Mouse (Mus musculus) skeletal muscle tissue, adult 2 months (tissue): ENCODE measurements around the gene Ccdc97.
"Not testable (repeated sequence)": the region's sequence is repeated elsewhere in the genome, so short reads cannot be mapped to it uniquely, and the experiment has no call there.

Experiments used
- DNase-seq: peaks from one replicate; pipeline ENCODE4 v3.0.0-alpha.2; 2012; ENCODE audit warnings: low read depth, low spot score

Gene Ccdc97

GRCm38 (mm10) chr7:25718788-25719417, at the start of gene Ccdc97:
TSS of gene Ccdc97 (minus strand) at chr7:25719088.
- peak; percentile 97 for DNase-seq

DNA sequence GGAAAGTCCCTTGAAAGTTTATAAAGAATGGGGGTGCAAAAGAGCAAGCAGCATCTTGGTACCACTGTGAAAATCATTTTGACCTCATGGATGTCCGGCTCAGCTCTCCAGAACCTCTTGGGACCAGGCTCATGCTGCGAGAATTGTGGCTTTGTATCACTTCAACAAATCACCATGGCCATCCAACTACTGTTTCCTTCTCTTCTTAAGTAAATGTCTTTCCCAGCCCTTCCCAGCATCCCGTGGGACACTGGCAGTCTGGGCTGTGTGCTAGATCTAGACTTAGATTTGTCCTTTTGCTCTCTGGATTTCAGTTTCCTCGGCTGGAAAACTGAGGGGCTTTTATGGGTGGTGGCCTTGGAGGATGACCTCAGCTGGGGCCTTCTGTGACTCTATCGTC, 49.3 kb upstream of the Ccdc97 start:
- DNase-seq = no peak

DNA sequence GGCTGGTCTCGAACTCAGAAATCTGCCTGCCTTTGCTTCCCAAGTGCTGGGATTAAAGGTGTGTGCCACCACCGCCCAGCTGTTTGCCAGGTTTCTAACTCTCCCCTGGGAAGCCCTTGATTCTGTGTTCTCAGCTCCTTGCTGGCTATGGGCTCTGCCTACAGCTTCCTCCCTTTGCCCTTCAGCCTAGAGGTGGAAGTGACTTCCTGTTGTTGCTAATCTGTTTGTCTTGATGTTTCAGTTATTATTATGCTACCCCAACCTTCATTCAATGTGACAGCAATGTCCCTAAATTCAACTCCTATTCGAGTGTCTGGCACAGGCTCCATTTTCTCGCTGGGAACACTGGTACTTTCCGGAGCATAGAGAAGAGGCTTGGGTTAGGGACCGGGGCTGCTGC, 47.2 kb upstream of the Ccdc97 start:
- DNase-seq = no peak

- DNase-seq = no peak
Observed at GRCm38 (mm10) chr7:25764221-25764620, 45.3 kb upstream of the Ccdc97 start.

DNA sequence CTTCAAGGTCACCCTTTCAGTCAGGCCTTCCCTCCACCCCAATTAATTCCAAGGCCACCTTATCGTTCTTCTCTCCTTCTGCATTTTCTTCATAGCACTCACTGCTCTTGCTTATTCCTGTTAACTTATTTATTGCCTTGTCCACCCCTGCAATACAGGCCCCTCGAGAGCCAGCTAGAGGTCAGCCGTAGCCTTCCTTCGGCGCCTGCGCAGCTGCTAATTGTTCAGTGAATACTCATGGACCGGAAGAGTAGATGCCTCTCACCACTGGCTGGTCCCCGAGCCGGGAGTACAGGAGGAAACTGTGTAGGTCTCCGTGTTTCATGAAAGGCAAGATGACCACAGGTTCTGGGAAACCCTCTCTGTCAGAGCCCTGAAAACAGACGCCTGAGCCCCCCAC, 44.8 kb upstream of the Ccdc97 start:
- no peak for DNase-seq

DNA sequence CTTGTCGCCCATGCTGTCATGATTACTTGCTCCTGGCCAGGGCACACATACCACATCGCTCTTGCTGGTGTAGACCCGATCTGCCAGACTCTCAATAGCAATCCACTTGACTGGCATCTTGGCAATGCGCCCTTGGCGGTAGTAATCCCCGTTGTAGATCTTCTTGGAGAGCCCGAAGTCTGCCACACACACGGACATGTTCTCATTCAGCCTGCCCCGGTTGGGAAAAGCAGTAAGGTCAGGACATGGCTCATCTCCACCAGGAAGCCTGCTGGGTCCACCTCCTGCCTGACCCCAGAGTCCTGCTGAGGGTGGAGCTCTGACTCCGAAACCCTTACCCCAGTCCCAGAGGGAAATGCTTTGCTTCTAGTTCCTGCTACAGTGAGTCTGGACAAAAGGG, 42.5 kb upstream of the Ccdc97 start:
- peak; percentile 65 for DNase-seq

DNA sequence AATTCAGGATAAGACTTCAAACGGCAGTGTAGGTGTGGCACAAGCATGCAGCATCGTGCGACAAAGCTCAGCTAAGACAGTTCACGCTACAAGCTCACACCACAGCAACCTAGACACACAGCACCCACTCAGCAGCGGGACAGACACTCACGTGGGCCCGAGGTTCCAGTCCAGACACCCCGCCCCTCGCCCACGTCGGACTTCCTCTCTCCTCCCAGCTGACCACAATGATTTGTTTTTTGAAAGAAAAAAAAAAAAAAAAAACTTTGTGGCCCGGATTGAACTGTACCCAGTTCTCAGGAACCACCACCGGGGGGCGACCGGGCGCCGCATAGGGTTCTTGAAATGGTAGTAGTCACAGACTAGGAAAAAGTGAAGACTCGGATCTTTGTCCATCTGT, 37.1 kb upstream of the Ccdc97 start:
- DNase-seq = peak; percentile 89

DNA sequence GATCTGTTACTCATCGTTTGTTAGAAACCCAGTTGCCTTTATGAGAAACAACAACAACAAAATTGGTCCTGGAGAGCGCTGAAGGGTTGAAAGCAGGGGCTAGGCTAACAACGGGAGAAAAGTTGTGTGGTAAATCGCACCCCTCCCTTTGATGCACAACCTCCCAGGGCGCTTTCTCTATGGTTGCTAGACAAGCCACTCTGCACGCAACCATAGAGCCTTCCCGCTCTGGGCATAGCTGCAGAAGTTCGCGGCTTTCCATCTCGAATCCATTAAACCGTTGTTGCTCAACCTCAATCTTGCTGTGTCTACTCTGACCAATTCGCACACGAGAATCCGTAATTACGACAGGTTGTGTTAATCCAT, 36.6 kb upstream of the Ccdc97 start:
- no peak for DNase-seq

DNA sequence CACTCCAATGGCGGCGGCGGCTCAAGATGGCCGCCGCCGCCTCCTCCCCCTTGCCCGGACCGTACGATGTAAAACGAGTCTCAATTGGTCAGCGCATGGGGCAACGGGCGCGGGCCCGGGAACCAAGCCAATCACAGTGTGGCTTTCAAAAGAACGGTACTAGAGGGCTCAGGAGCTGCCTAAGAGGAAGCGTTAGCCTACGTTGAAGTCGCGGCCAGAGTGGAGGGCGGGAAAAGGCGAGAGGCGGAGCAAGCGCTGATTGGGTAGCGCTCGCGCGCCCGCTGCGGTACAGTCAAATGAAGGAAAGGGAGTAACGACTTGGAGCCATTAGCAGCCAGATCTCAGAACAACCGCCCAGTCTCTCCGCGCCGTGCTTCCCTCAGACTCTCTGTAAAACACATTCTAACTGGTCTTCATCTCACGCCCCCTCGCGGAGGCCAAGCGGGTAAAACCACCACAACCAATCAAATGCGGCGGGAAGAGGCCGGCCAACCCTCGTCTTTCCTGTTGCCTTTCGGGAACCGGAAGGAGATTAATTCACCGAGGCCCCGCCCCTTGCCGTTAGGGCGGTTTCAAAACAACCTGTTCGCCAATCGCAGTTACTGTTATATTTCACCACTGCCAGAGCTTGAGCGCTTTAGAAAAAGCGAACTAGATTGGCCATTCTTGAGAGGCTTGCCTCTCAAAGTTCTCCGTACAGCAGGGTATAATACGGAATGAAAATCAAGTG, 36.0 kb upstream of the Ccdc97 start, which contains the start of gene Hnrnpul1:
Gene Hnrnpul1 (minus strand): TSS at position 20 of the 730 bp plus-strand sequence.
- DNase-seq = peak; percentile 99

DNA sequence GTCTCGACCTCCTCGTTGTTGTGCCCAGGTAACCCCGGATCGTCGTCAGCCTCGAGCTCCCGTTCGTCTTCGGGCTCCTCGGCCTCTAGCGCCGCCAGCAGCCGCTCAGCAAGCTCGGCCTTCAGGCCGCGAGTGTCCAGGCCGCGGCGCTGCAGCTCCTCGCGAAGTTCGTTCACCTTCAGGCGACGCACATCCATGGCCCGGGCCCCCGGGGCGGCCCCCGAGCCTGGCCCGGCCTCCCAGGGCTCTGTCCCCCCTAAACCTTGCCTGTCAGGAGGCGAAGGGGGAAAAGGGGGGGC, 35.5 kb upstream of the Ccdc97 start:
- no peak for DNase-seq

DNA sequence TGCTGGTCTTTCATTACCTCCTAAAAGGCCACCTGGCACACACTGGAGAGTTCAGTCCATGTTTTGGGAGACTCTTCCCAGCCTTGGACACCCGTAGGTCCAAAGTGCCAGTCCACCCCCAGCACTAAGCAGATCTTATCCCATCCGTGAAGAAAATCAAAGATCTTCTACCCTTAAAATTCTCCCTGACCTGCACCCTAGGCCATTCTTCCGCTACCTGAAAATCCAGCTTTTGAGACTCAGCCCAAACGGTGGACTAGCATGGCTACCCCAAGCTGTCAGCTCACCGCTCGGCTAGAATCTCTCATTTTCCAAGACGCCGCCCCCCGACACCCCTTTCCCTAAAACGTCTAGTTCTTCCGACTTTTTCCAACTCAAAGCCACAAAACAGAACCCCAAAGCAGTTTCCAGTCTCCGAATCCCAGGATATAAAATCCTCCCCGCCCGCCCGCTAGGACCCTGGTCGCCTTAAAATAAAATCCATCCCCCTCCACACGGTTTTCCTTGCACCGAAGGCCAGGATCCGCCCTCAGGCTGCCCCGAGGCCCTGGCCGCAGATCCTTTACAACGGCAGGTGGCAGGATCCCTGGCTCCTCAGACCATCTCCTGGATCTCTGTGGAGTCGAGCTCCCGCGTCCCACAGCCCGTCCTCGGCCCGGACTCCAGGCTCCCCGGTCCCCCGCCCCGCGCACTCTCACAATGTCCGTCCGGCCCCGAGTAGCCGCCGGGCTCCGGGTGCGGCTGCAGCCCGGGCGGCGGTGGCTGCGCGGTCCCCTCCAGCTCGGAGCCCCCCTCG, 35.0 kb upstream of the Ccdc97 start:
- DNase-seq = no peak

DNA sequence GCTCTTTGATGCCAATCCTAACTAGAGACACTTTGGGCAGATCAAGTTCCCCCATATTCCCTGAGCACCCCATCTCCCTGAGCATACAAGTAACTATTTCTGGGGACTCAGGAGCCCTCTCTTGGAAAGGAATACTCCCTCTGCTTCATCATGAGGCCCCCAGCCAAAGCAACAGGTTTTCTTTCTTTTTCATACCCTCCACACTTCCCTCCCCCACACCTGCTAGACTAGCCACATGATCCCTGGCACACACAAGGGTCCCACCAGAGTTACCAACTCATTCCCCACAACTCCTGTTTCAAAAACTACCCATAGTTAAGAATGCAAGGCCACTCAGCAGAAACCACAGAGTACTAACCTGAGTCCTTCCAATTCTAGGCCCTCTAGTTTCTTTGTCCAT, 34.2 kb upstream of the Ccdc97 start:
- DNase-seq = no peak

GRCm38 (mm10) chr7:25746844-25747243, 28.0 kb upstream of the Ccdc97 start:
- no peak for DNase-seq

DNA sequence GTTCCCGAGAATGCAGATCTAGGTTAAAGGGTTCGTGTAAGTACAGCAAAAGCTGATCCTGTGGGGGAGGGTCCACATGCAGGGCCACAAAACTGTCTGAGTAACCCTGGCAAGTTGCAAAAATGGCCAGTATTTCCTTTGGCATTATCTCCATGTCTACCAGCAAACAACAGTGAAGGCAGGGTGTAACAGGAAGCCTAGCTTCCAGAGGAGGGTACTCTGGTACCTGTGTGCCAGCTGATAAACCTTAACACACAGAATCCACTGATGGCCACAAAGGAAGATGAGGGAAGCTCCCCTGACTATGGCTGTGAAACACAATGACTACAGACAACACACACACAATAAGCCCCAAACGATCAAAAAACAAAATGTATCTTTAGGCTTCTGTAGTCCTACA, 19.4 kb upstream of the Ccdc97 start:
- DNase-seq = no peak

DNA sequence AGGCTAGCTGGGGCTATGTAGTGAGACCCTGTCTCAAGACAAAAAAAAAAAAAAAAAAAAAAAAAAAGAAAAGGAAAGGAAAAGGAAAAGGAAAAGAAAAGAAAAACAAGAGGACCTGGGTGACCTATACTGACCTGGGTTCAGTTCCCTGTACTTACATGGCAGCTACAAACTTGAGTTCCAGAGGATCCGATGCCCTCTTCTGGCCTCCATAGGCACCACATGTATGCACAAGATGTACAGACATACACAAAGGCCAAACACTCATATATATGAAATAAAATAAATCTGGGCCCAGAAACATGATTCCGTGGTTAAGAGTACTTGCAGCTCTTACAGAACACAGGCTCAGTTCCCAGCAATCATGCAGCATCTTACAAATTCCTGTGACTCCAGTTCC, 18.0 kb upstream of the Ccdc97 start:
- DNase-seq = no peak

- DNase-seq = no peak
Observed at GRCm38 (mm10) chr7:25734991-25735390, 16.1 kb upstream of the Ccdc97 start.

GRCm38 (mm10) chr7:25731294-25732055, 12.6 kb upstream of the Ccdc97 start:
- DNase-seq = no peak

DNA sequence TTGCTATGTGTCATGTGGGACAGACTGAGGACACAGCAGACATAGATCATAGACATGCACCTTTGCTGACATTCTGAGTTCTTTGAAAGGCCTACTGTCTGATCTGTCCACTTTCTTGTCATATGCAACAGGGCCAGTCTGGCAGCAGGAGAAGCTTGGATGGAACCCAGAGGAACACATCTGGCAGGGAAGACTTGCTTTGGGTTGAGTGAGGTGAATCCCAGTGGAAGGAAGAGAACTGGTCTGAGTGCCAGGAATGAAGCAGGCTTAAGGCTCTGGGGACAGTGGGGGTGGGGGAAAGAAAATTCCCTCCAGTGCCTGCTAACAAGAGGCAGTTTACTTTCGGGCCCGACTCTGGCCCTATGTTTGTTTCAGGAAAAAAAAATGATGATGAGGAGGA, 11.0 kb upstream of the Ccdc97 start:
- peak; percentile 79 for DNase-seq

DNA sequence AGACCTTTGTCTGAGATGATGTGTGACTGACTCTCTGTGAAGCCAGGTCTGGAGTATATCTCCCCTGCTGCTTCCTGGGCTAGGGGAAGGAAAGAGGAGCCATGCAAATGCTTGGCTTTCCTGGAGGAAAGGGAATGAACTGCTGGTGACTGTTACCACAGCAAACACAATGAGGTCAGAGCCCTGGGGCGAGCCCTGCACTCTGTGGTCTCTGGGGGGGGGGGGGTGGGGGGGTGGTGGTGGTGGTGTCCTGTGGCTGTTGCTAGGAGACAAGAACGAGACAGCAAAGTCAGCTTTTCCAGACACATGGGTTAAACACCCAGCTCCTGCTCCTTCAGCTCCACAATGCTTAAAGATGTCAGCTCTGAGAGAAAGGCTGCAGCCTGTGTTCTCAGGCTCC, 10.5 kb upstream of the Ccdc97 start:
- no peak for DNase-seq

DNA sequence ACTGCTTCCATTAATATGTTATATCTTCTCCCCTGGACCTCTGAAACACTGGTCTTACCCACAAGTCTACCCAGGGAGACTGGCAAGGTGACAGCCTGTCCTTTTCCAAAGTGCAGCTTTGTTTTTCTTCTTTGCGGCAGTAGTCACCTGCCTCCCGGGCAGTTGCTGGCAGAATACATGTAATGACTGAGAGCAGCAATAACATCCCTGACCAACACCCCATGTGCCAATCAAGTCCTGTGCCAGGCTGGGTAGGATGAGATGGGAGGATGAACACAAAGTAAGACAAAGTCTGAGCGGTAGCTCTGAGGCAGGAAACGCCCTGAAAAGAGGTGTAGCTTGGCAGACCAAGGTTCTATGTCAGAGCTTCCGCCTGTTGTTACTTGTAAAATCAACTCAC, 8.9 kb upstream of the Ccdc97 start:
- DNase-seq = no peak

DNA sequence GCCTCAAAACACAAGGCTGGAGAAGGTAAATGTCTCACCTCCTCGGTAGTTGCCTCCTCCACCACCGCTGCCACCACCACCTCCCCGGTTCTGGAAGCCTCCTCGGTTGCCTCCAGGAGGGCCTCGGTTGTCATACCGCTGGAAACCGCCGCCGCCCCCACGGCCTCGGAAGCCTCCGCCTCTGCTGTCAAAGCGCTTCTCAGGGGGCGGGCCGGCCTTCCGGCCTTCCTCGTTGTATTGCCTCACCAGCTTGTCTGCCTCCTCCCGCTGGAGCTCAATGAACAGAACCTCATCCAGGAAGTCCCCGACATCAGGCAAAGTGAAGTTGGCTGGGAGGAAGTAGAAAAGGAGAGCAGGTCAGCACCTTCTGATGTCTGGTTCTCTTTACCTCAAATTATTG, 7.0 kb upstream of the Ccdc97 start:
- no peak for DNase-seq

GRCm38 (mm10) chr7:25721776-25722175, 2.9 kb upstream of the Ccdc97 start:
- not testable (repeated sequence) for DNase-seq
